Mouse (Mus musculus): ENCODE data around the gene Capn12. TPM values are rescaled to one million over a fixed set of nuclear protein-coding genes. Genes with fewer than 3 reads are reported as not detected.

The Capn12 gene
- total and polyA plus RNA-seq, 3 experiments, result 0.14 to 0.48 TPM; not detected in 1

Other genes with a start within 250 kb of the Capn12 start
- gene Fbxo27, start 188.6 kb upstream of the Capn12 start, total RNA-seq (2021), result 1 to 10 TPM; 1.7 to 2.6 TPM
- gene Fbxo27, start 188.6 kb upstream of the Capn12 start, polyA plus RNA-seq (2012; rRNA removed), result 6.6 and 8.5 TPM in 2 replicates
- gene Fbxo17, start 164.6 kb upstream of the Capn12 start, total RNA-seq (2021), result 1 to 10 TPM; 2.0 to 5.3 TPM
- gene Fbxo17, start 164.6 kb upstream of the Capn12 start, polyA plus RNA-seq (2012; rRNA removed), result 11.1 and 14.1 TPM in 2 replicates
- 10 to 100 TPM; 74.6 to 82.1 TPM for gene Mrps12, start 139.6 kb upstream of the Capn12 start, total RNA-seq (2021)
- gene Mrps12, start 139.6 kb upstream of the Capn12 start, polyA plus RNA-seq (2012; rRNA removed), result 217 and 245 TPM in 2 replicates
- gene Sars2, start 139.4 kb upstream of the Capn12 start, total RNA-seq (2021), result 10 to 100 TPM; 16.5 to 21.2 TPM
- gene Sars2, start 139.4 kb upstream of the Capn12 start, polyA plus RNA-seq (2012; rRNA removed), result 42.6 and 43.0 TPM in 2 replicates
- not detected for gene Ccer2, start 125.2 kb upstream of the Capn12 start, total RNA-seq (2021)
- gene Ccer2, start 125.2 kb upstream of the Capn12 start, polyA plus RNA-seq (2012; rRNA removed), result not detected in 2 replicates
- gene Sirt2, start 114.7 kb upstream of the Capn12 start, total RNA-seq (2021), result 10 to 100 TPM; 86.0 to 87.0 TPM
- gene Sirt2, start 114.7 kb upstream of the Capn12 start, polyA plus RNA-seq (2012; rRNA removed), result 57.3 and 59.0 TPM in 2 replicates
- gene Nfkbib, start 113.9 kb upstream of the Capn12 start, total RNA-seq (2021), result 10 to 100 TPM; 38.0 to 62.9 TPM
- gene Nfkbib, start 113.9 kb upstream of the Capn12 start, polyA plus RNA-seq (2012; rRNA removed), result 97.6 and 122 TPM in 2 replicates
- 1 to 10 TPM; 2.9 to 3.7 TPM for gene Rinl, start 92.5 kb upstream of the Capn12 start, total RNA-seq (2021)
- gene Rinl, start 92.5 kb upstream of the Capn12 start, polyA plus RNA-seq (2012; rRNA removed), result 3.0 and 4.1 TPM in 2 replicates
- gene Hnrnpl, start 72.9 kb upstream of the Capn12 start, total RNA-seq (2021), result 100 to 1,000 TPM; 382 to 408 TPM
- gene Hnrnpl, start 72.9 kb upstream of the Capn12 start, polyA plus RNA-seq (2012; rRNA removed), result 119 and 120 TPM in 2 replicates
- gene Ech1, start 56.2 kb upstream of the Capn12 start, total RNA-seq (2021), result 100 to 1,000 TPM; 520 to 711 TPM
- gene Ech1, start 56.2 kb upstream of the Capn12 start, polyA plus RNA-seq (2012; rRNA removed), result 486 and 560 TPM in 2 replicates
- gene Lgals4, start 47.6 kb upstream of the Capn12 start, total RNA-seq (2021), result 1 to 10 TPM; 7.4 to 9.4 TPM
- 20.5 and 22.4 TPM in 2 replicates for gene Lgals4, start 47.6 kb upstream of the Capn12 start, polyA plus RNA-seq (2012; rRNA removed)
- gene Lgals7, start 17.6 kb upstream of the Capn12 start, total RNA-seq (2021), result under 1 TPM; 0.69 to 0.81 TPM
- 0.97 and 2.8 TPM in 2 replicates for gene Lgals7, start 17.6 kb upstream of the Capn12 start, polyA plus RNA-seq (2012; rRNA removed)
- gene Actn4, start 80.9 kb downstream of the Capn12 start, total RNA-seq (2021), result 100 to 1,000 TPM; 247 to 264 TPM
- gene Actn4, start 80.9 kb downstream of the Capn12 start, polyA plus RNA-seq (2012; rRNA removed), result 301 and 316 TPM in 2 replicates
- 100 to 1,000 TPM; 259 to 280 TPM for gene Eif3k, start 100.4 kb downstream of the Capn12 start, total RNA-seq (2021)
- 118 and 138 TPM in 2 replicates for gene Eif3k, start 100.4 kb downstream of the Capn12 start, polyA plus RNA-seq (2012; rRNA removed)
- gene Map4k1, start 100.6 kb downstream of the Capn12 start, total RNA-seq (2021), result 1 to 10 TPM in 1 of 2 experiments, under 1 TPM in 1; 0.37 to 1.3 TPM
- 2.2 TPM in 2 replicates for gene Map4k1, start 100.6 kb downstream of the Capn12 start, polyA plus RNA-seq (2012; rRNA removed)
- under 1 TPM; 0.12 to 0.14 TPM for gene Ryr1, start 243.8 kb downstream of the Capn12 start, total RNA-seq (2021)
- 0.10 TPM in 1 of 2 replicates, not detected in the other for gene Ryr1, start 243.8 kb downstream of the Capn12 start, polyA plus RNA-seq (2012; rRNA removed)